Mouse (Mus musculus) forebrain, postnatal 0 days (tissue): ENCODE data around the gene Wnk3. TPM values are rescaled to one million over a fixed set of nuclear protein-coding genes. Genes with fewer than 3 reads are reported as not detected.
"Not testable (repeated sequence)": the region's sequence is repeated elsewhere in the genome, so short reads cannot be mapped to it uniquely, and the experiment has no call there.

Experiments
- ATAC-seq: fragments of 200-750 bp; cut with Nextera tagmentation; 2 replicates; pipeline ENCODE4 v1.8.0; 2017; ENCODE audit warnings: mild to moderate bottlenecking, moderate library complexity
- DNase-seq: peaks from one replicate; pipeline ENCODE4 v3.0.0-alpha.2; 2015
- H3K27ac ChIP-seq: fragments of 300-500 bp; sonication (generic); 2 replicates; pipeline ENCODE4 v1.5.1; 2014; ENCODE audit warnings: low read depth, mild to moderate bottlenecking, antibody characterized with exemption, low read length, moderate library complexity, mixed read lengths
- H3K27me3 ChIP-seq: fragments of 300-500 bp; sonication (generic); 2 replicates; pipeline ENCODE4 v1.6.1; 2014; ENCODE audit warnings: mild to moderate bottlenecking, low read length, mixed read lengths; ENCODE audit not compliant: insufficient read depth
- H3K36me3 ChIP-seq: fragments of 300-500 bp; sonication (generic); 2 replicates; pipeline ENCODE4 v1.6.1; 2014; ENCODE audit warnings: mild to moderate bottlenecking, moderate library complexity; ENCODE audit not compliant: insufficient read depth
- H3K4me1 ChIP-seq: fragments of 300-500 bp; sonication (generic); 2 replicates; pipeline ENCODE4 v1.6.1; 2014; ENCODE audit warnings: antibody characterized with exemption; ENCODE audit not compliant: insufficient read depth
- H3K4me2 ChIP-seq: fragments of 300-500 bp; sonication (generic); 2 replicates; pipeline ENCODE4 v1.6.1; 2014; ENCODE audit warnings: low read depth, mild to moderate bottlenecking, moderate library complexity
- H3K4me3 ChIP-seq: fragments of 300-500 bp; sonication (generic); 2 replicates; pipeline ENCODE4 v1.5.1; 2014; ENCODE audit warnings: low read depth, low read length, mixed read lengths
- H3K9ac ChIP-seq: fragments of 300-500 bp; sonication (generic); 2 replicates; pipeline ENCODE4 v1.6.1; 2014; ENCODE audit warnings: mild to moderate bottlenecking
- H3K9me3 ChIP-seq: fragments of 300-500 bp; sonication (generic); 2 replicates; pipeline ENCODE4 v1.6.1; 2016; ENCODE audit warnings: low read length
- CTCF ChIP-seq: sonication (generic); IDR thresholded peaks from 2 replicates; pipeline ENCODE4 v1.5.1; 2016; ENCODE audit warnings: antibody characterized with exemption, control low read depth, low read depth
- WGBS: fragments of 180-500 bp; shearing (Covaris S2); extraction: QIAGEN DNeasy Blood & Tissue Kit; methylation state at CpG from one replicate; pipeline ENCODE4 v1.1.7; 2014; 5-methylcytosine and 5-hydroxymethylcytosine counted together
- polyA plus RNA-seq: library from polyadenylated mRNA; unstranded; fragments of >200 nt; fragmentation: Nextera tagmentation; extraction: Ambion mirVana; gene quantifications from 2 replicates; pipeline ENCODE4 v1.2.1, GENCODE M21; 2015
- total RNA-seq: library from RNA; depleted of rRNA; stranded (reverse); fragments of >200 nt; gene quantifications from 2 replicates; pipeline ENCODE4 v1.2.3, GENCODE M21; 2014; rRNA removed

The Wnk3 gene
- total RNA-seq (64.2 and 74.7 TPM in 2 replicates), polyA plus RNA-seq (7.8 and 10.0 TPM in 2 replicates)

GRCm38 (mm10) chrX:151197778-151198177, at the start of gene Wnk3:
Wnk3 (plus strand) TSS chrX:151198078.
- H3K27ac ChIP-seq = no peak within 1 kb of the TSS
- no peak for DNase-seq

GRCm38 (mm10) chrX:151158414-151158813, 39.5 kb upstream of the Wnk3 start:
- no peak for ATAC-seq
- TF ChIP-seq CTCF = no peak
- Histone ChIP-seq H3K36me3 (no peaks in the 10 kb centered on the region), H3K4me1 (no peaks in the 10 kb centered on the region), H3K4me3 (no peak overlapping the region), H3K9ac (no peak overlapping the region), H3K4me2 (no peak overlapping the region), H3K27me3 (no peaks in the 10 kb centered on the region), H3K27ac (no peak overlapping the region), H3K9me3 (no peaks in the 10 kb centered on the region)
- 81% methylated on average over 6 of the region's 6 CpGs for WGBS
- no peak for DNase-seq

More at GRCm38 (mm10) chrX:151197778-151198177, at the start of gene Wnk3:
- no peaks in the 10 kb centered on the region for H3K36me3 ChIP-seq
- 94% methylated on average over 2 of the region's 2 CpGs for WGBS
- ATAC-seq = no peak
- no peak within 1 kb of the TSS for H3K4me3 ChIP-seq
- no peak within 1 kb of the TSS for H3K4me2 ChIP-seq
- TF ChIP-seq CTCF = no peak
- H3K9me3 ChIP-seq = no peaks in the 10 kb centered on the region
- H3K4me1 ChIP-seq = no peaks in the 10 kb centered on the region
- no peaks in the 10 kb centered on the region for H3K27me3 ChIP-seq
- no peak within 1 kb of the TSS for H3K9ac ChIP-seq

GRCm38 (mm10) chrX:151168438-151169131, 29.3 kb upstream of the Wnk3 start:
- no peak for TF ChIP-seq CTCF
- 19% methylated on average over 24 of the region's 25 CpGs for WGBS
- Histone ChIP-seq H3K9ac (peak overlapping the region; percentile 64), H3K4me1 (no peaks in the 10 kb centered on the region), H3K4me3 (peak overlapping the region; percentile 52), H3K27ac (peak overlapping the region; percentile 95), H3K4me2 (peak overlapping the region; percentile 54), H3K9me3 (no peaks in the 10 kb centered on the region), H3K36me3 (no peaks in the 10 kb centered on the region), H3K27me3 (no peaks in the 10 kb centered on the region)
- peak; percentile 88 for DNase-seq
- ATAC-seq = peak; percentile 81

- Histone ChIP-seq H3K4me2 (peak overlapping the region; percentile 54), H3K4me1 (no peaks in the 10 kb centered on the region), H3K27ac (peak overlapping the region; percentile 95), H3K27me3 (no peaks in the 10 kb centered on the region), H3K9me3 (no peaks in the 10 kb centered on the region), H3K9ac (peak overlapping the region; percentile 64), H3K4me3 (peak overlapping the region; percentile 52), H3K36me3 (no peaks in the 10 kb centered on the region)
- no peak for TF ChIP-seq CTCF
- 26% methylated on average over 52 of the region's 58 CpGs for WGBS
- ATAC-seq (peak; percentile 93), DNase-seq (peak; percentile 94)
Observed at GRCm38 (mm10) chrX:151169261-151169961, 28.5 kb upstream of the Wnk3 start.

- not testable (repeated sequence) for ATAC-seq, H3K4me3 ChIP-seq, DNase-seq, H3K4me2 ChIP-seq, H3K9me3 ChIP-seq, H3K27ac ChIP-seq, H3K9ac ChIP-seq, H3K36me3 ChIP-seq, H3K27me3 ChIP-seq, H3K4me1 ChIP-seq
- 59% methylated on average over 3 of the region's 3 CpGs for WGBS
- 0 out of 2 replicates have a peak, but pooled peaks have one; percentile 7 for TF ChIP-seq CTCF
Observed at GRCm38 (mm10) chrX:151173134-151173533, 24.7 kb upstream of the Wnk3 start.

- Histone ChIP-seq H3K36me3 (no peaks in the 10 kb centered on the region), H3K9ac (no peak overlapping the region), H3K4me1 (no peaks in the 10 kb centered on the region), H3K4me2 (no peak overlapping the region), H3K9me3 (no peaks in the 10 kb centered on the region), H3K27ac (no peak overlapping the region), H3K4me3 (no peak overlapping the region), H3K27me3 (no peaks in the 10 kb centered on the region)
- DNase-seq (no peak), ATAC-seq (no peak)
- TF ChIP-seq CTCF = no peak
Observed at GRCm38 (mm10) chrX:151298329-151298728, 100.5 kb downstream of the Wnk3 start.

GRCm38 (mm10) chrX:151313732-151314131, 115.9 kb downstream of the Wnk3 start:
- no peaks in the 10 kb centered on the region for H3K4me1 ChIP-seq
- H3K4me3 ChIP-seq = no peak overlapping the region
- ATAC-seq (no peak), DNase-seq (no peak)
- H3K9me3 ChIP-seq = no peaks in the 10 kb centered on the region
- TF ChIP-seq CTCF = no peak
- H3K9ac ChIP-seq = no peak overlapping the region
- WGBS = 82% methylated on average over 4 of the region's 4 CpGs
- H3K4me2 ChIP-seq = no peak overlapping the region
- H3K27me3 ChIP-seq = no peaks in the 10 kb centered on the region
- H3K27ac ChIP-seq = no peak overlapping the region
- H3K36me3 ChIP-seq = no peaks in the 10 kb centered on the region
